Mouse (Mus musculus) intestine, postnatal 0 days (tissue): ENCODE measurements around the gene Pgap2. TPM values are rescaled to one million over a fixed set of nuclear protein-coding genes. Genes with fewer than 3 reads are reported as not detected.
A peak's percentile ranks its signal among the peaks of the same experiment; 100 is the strongest.

Source experiments
- ATAC-seq: fragments of 200-750 bp; cut with Nextera tagmentation; 2 replicates; pipeline ENCODE4 v1.8.0; 2017; ENCODE audit warnings: mild to moderate bottlenecking, moderate TSS enrichment, moderate library complexity
- H3K27ac ChIP-seq: fragments of 300-500 bp; sonication (generic); 2 replicates; pipeline ENCODE4 v1.5.1; 2014; ENCODE audit warnings: mild to moderate bottlenecking, low read depth, low read length, moderate library complexity
- H3K27me3 ChIP-seq: fragments of 300-500 bp; sonication (generic); replicated peaks from 2 replicates; pipeline ENCODE4 v1.6.1; 2014; ENCODE audit warnings: low read length, mixed read lengths; ENCODE audit not compliant: control insufficient read depth, insufficient read depth
- H3K36me3 ChIP-seq: fragments of 300-500 bp; sonication (generic); 2 replicates; pipeline ENCODE4 v1.6.1; 2014; ENCODE audit warnings: mild to moderate bottlenecking, moderate library complexity; ENCODE audit not compliant: control insufficient read depth, insufficient read depth
- H3K4me1 ChIP-seq: fragments of 300-500 bp; sonication (generic); replicated peaks from 2 replicates; pipeline ENCODE4 v1.6.1; 2014; ENCODE audit warnings: antibody characterized with exemption, low read length, mixed read lengths; ENCODE audit not compliant: control insufficient read depth, insufficient read depth
- H3K4me2 ChIP-seq: fragments of 300-500 bp; sonication (generic); replicated peaks from 2 replicates; pipeline ENCODE4 v1.6.1; 2014; ENCODE audit warnings: low read depth, mild to moderate bottlenecking, moderate library complexity
- H3K4me3 ChIP-seq: fragments of 300-500 bp; sonication (generic); 2 replicates; pipeline ENCODE4 v1.5.1; 2014; ENCODE audit warnings: low read depth, low read length
- H3K9ac ChIP-seq: fragments of 300-500 bp; sonication (generic); 2 replicates; pipeline ENCODE4 v1.6.1; 2014; ENCODE audit warnings: mild to moderate bottlenecking, low read depth, low read length
- H3K9me3 ChIP-seq: fragments of 300-500 bp; sonication (generic); 2 replicates; pipeline ENCODE4 v1.6.1; 2016; ENCODE audit warnings: mixed run types; ENCODE audit not compliant: control insufficient read depth
- CTCF ChIP-seq: sonication (generic); IDR thresholded peaks from 2 replicates; pipeline ENCODE4 v1.5.1; 2016; ENCODE audit warnings: low read depth, mild to moderate bottlenecking, control low read depth, antibody characterized with exemption, moderate library complexity
- WGBS: fragments of 180-500 bp; shearing (Covaris S2); extraction: QIAGEN DNeasy Blood & Tissue Kit; methylation state at CpG from one replicate; pipeline ENCODE4 v1.1.7; 2014; 5-methylcytosine and 5-hydroxymethylcytosine counted together
- polyA plus RNA-seq: library from polyadenylated mRNA; unstranded; fragments of >200 nt; fragmentation: Nextera tagmentation; extraction: Ambion mirVana; gene quantifications from 2 replicates; pipeline ENCODE4 v1.2.1, GENCODE M21; 2015

Gene Pgap2
- polyA plus RNA-seq, 1 experiment from 2014 or later = 35.0 TPM

GRCm38 (mm10) chr7:102267113-102267579 lies 57.1 kb downstream of the Pgap2 start:
- peak; percentile 94 for ATAC-seq
- 0 out of 2 replicates have a peak, but pooled peaks cover 6% of the 10 kb centered on the region for H3K4me1 ChIP-seq

DNA sequence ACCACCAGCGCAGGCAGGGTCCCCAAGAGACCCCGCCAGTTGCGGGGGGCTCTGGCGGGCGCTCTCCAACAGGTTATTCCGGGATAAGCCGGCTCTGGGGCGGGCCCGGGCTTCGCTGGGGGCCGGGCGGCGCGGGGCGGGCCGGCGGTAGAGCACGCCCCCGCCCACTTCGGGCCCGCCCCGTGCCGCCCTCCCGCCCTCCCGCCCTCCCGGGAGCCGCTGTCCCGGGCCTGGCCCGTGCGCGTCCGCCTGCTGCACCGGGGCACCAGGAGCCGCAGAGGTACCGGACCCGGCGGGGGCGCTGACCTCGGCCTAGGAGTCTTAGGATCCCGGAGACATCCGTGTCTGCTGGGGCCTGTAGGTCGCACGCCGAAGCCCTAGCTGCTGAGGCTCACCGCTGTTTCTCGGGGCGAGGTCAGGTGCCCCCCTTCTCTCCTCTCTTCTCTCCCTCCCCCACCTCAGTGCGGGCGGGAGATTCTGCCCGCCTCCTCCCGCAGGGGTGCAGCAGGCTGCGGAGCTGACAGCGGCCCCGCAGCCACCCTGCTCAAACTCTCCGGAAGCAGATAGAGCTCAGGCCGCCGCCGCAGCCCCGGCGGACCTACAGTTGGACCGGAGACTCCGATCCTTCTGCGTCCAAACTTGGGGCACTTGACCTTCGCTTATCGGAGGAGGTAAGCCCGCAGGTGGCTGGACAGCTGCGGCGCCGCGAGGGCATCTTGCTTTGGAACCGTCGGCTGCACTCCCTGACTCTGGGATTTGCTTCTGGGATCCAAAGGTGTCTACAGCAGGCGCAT lies 57.8 kb downstream of the Pgap2 start, which contains the start of gene Stim1:
Gene Stim1, plus strand, starts transcription at position 206 of the 794 bp plus-strand sequence.
- Histone ChIP-seq H3K27ac (peak within 1 kb of the TSS; percentile 77), H3K4me2 (peak within 1 kb of the TSS; percentile 90), H3K4me3 (peak within 1 kb of the TSS; percentile 87), H3K27me3 (no peaks in the 10 kb centered on the region), H3K4me1 (0 out of 2 replicates have a peak, but pooled peaks cover 6% of the 10 kb centered on the region), H3K9me3 (no peaks in the 10 kb centered on the region), H3K9ac (peak within 1 kb of the TSS; percentile 73), H3K36me3 (no peaks in the 10 kb centered on the region)
- WGBS = under 1% methylated on average over 42 of the region's 73 CpGs
- peak; percentile 97 for ATAC-seq
- TF ChIP-seq CTCF = no peak

More at GRCm38 (mm10) chr7:102267113-102267579, 57.1 kb downstream of the Pgap2 start:
- Histone ChIP-seq H3K27ac (peak overlapping the region; percentile 77), H3K36me3 (no peaks in the 10 kb centered on the region), H3K4me2 (peak overlapping the region; percentile 90), H3K9me3 (no peaks in the 10 kb centered on the region), H3K9ac (peak overlapping the region; percentile 73), H3K4me3 (peak overlapping the region; percentile 87), H3K27me3 (no peaks in the 10 kb centered on the region)
- under 1% methylated on average over 34 of the region's 34 CpGs for WGBS
- TF ChIP-seq CTCF = peak; percentile 96

DNA sequence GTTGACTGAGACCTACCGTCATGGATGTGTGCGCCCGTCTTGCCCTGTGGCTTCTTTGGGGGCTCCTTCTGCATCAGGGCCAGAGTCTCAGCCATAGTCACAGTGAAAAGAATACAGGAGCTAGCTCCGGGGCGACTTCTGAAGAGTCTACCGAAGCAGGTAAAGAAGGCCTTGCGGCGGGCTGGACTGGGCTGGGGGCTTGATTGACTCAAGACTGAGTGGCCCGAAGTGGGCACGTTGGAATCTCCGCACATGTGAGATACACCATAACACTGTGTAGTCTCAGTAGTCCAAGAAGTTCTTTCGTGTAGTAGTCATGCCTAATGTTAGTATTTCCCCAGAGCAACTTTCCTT lies 58.4 kb downstream of the Pgap2 start:
- H3K27me3 ChIP-seq = no peaks in the 10 kb centered on the region
- no peaks in the 10 kb centered on the region for H3K9me3 ChIP-seq
- ATAC-seq = no peak
- H3K4me3 ChIP-seq = peak overlapping the region; percentile 87
- H3K4me2 ChIP-seq = peak overlapping the region; percentile 90
- WGBS = 9% methylated on average over 12 of the region's 12 CpGs
- TF ChIP-seq CTCF = no peak
- H3K36me3 ChIP-seq = no peaks in the 10 kb centered on the region
- no peak overlapping the region for H3K27ac ChIP-seq
- H3K4me1 ChIP-seq = 0 out of 2 replicates have a peak, but pooled peaks cover 6% of the 10 kb centered on the region
- peak overlapping the region; percentile 73 for H3K9ac ChIP-seq

- H3K4me1 ChIP-seq = 0 out of 2 replicates have a peak, but pooled peaks cover 6% of the 10 kb centered on the region
- TF ChIP-seq CTCF = no peak
- no peak overlapping the region for H3K4me3 ChIP-seq
- 70% methylated on average over 3 of the region's 3 CpGs for WGBS
- H3K4me2 ChIP-seq = no peak overlapping the region
- no peaks in the 10 kb centered on the region for H3K36me3 ChIP-seq
- no peak overlapping the region for H3K9ac ChIP-seq
- ATAC-seq = no peak
- no peaks in the 10 kb centered on the region for H3K27me3 ChIP-seq
- H3K9me3 ChIP-seq = no peaks in the 10 kb centered on the region
- H3K27ac ChIP-seq = no peak overlapping the region
Observed at GRCm38 (mm10) chr7:102272422-102272948, 62.5 kb downstream of the Pgap2 start.

- Histone ChIP-seq H3K27ac (no peak overlapping the region), H3K9me3 (no peaks in the 10 kb centered on the region), H3K4me1 (no peaks in the 10 kb centered on the region), H3K9ac (no peak overlapping the region), H3K4me2 (no peak overlapping the region), H3K27me3 (no peaks in the 10 kb centered on the region), H3K36me3 (no peaks in the 10 kb centered on the region), H3K4me3 (no peak overlapping the region)
- no peak for ATAC-seq
- no peak for TF ChIP-seq CTCF
- WGBS = 94% methylated on average over 1 of the region's 1 CpGs
Observed at GRCm38 (mm10) chr7:102281403-102281802, 71.4 kb downstream of the Pgap2 start.

DNA sequence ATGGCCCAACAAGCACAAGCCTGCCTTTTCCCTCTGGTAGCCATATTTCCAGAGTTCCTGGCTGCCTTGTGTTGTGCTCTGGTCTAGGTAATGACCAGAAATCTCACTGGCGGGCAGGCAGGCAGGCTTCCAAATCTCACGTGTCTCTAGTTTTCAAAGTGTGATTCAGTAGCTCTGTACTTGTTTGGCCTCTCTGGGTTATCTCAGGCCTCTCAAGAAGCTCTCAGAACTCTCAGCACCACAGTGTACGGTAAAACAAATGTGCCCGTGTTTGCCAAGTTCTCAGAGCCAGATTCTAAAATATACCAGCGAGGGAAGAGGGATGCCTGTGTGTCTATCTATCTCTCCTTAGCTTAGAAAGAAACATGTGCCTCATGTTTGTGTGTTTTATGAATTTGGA lies 72.3 kb downstream of the Pgap2 start:
- WGBS = 31% methylated on average over 5 of the region's 5 CpGs

More for the DNA sequence above, 72.3 kb downstream of the Pgap2 start:
- Histone ChIP-seq H3K9me3 (no peaks in the 10 kb centered on the region), H3K4me3 (no peak overlapping the region), H3K4me2 (no peak overlapping the region), H3K27me3 (no peaks in the 10 kb centered on the region), H3K4me1 (no peaks in the 10 kb centered on the region), H3K27ac (no peak overlapping the region), H3K36me3 (no peaks in the 10 kb centered on the region), H3K9ac (no peak overlapping the region)
- no peak for TF ChIP-seq CTCF
- no peak for ATAC-seq

Other genes with a start within 250 kb of the Pgap2 start
- 5.2 and 5.8 TPM in 2 replicates for gene Il18bp, start 191.5 kb upstream of the Pgap2 start, polyA plus RNA-seq
- gene Rnf121, start 144.7 kb upstream of the Pgap2 start, polyA plus RNA-seq = 21.9 and 22.3 TPM in 2 replicates
- 4.4 and 6.1 TPM in 2 replicates for gene Xndc1, start 144.7 kb upstream of the Pgap2 start, polyA plus RNA-seq
- gene Xntrpc, start 144.5 kb upstream of the Pgap2 start, polyA plus RNA-seq = 0.16 TPM in 1 of 2 replicates, not detected in the other
- gene Trpc2, start 127.1 kb upstream of the Pgap2 start, polyA plus RNA-seq = 0.05 TPM in 1 of 2 replicates, not detected in the other
- gene Art1, start 108.5 kb upstream of the Pgap2 start, polyA plus RNA-seq = 0.13 TPM in 1 of 2 replicates, not detected in the other
- 0.09 and 0.20 TPM in 2 replicates for gene Art5, start 100.7 kb upstream of the Pgap2 start, polyA plus RNA-seq
- gene Chrna10, start 93.4 kb upstream of the Pgap2 start, polyA plus RNA-seq = not detected in 2 replicates
- gene Nup98, start within 50 bp of the Pgap2 start, polyA plus RNA-seq = 13.3 and 14.8 TPM in 2 replicates
- gene Rhog, start 45.8 kb downstream of the Pgap2 start, polyA plus RNA-seq = 74.2 and 78.1 TPM in 2 replicates
- 13.0 and 13.8 TPM in 2 replicates for gene Stim1, start 57.6 kb downstream of the Pgap2 start, polyA plus RNA-seq
- 22.7 and 23.4 TPM in 2 replicates for gene Rrm1, start 231.5 kb downstream of the Pgap2 start, polyA plus RNA-seq